Mouse (Mus musculus): ENCODE measurements around the gene Hbq1a. TPM values are rescaled to one million over a fixed set of nuclear protein-coding genes. Genes with fewer than 3 reads are reported as not detected.
"Not testable (repeated sequence)": the region's sequence is repeated elsewhere in the genome, so short reads cannot be mapped to it uniquely, and the experiment has no call there.

Hbq1a gene
- total and polyA plus RNA-seq, 3 experiments: 0.29 to 0.46 TPM; not detected in 1

DNA sequence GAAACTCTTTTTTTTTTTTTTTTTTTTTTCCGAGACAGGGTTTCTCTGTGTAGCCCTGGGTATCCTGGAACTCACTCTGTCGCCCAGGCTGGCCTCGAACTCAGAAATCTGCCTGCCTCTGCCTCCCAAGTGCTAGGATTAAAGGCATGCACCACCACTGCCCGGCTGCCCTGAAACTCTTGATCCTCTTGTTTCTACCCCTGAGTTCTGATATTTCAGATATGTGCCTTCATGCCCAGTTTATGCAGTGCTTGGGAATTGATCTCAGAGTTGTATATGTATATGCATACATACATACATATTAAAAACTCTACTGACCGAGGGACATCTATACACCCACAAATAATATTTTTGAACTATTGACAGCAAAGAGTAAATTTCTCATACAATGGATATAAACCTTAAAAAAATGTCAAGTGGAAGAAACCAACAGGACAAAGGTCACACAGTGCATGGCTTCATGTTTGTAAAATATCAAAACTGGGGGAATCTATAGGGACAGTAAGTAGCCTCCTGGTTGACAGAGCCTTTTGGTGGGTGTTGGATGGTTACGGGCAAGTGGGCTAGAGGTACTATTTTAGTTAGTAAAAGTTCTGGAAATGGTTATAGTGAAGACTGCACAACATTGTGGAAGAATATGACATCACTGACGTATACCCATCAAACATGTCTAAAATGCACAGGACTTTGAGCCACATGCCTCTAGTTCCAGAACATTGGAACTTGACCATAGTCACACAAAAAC, 14.7 kb upstream of the Hbq1a start:
- no peak overlapping the region for H3K9ac ChIP-seq (ENCODE audit: control insufficient read depth, low read depth, low read length, poor library complexity, severe bottlenecking)
- TF ChIP-seq TAL1 (IDR thresholded peaks at IDR 0.05; ENCODE audit: low read length): no peak
- TF ChIP-seq SMC3 (IDR thresholded peaks at IDR 0.05; ENCODE audit: low read depth, low read length): no peak
- TF ChIP-seq ZNF384 (IDR thresholded peaks at IDR 0.05; ENCODE audit: low read depth, low read length): no peak
- no peak for TF ChIP-seq NELFE (IDR thresholded peaks at IDR 0.05; ENCODE audit: low read depth, low read length)
- no peak for TF ChIP-seq TCF12 (IDR thresholded peaks at IDR 0.05; ENCODE audit: low read depth, low read length)
- TF ChIP-seq POLR2AphosphoS2 (IDR thresholded peaks at IDR 0.05; ENCODE audit: low read length): no peak
- no peak for TF ChIP-seq CHD2 (IDR thresholded peaks at IDR 0.05; ENCODE audit: low read length)
- H3K4me3 ChIP-seq (ENCODE audit: control insufficient read depth in 1 of 2, insufficient read depth in 1 of 2, low read depth in 2 of 2, low read length in 2 of 2): no peak overlapping the region
- no peaks in the 10 kb centered on the region for H3K9me3 ChIP-seq (replicated peaks; ENCODE audit: insufficient read depth, low read length)
- no peaks in the 10 kb centered on the region for H3K79me2 ChIP-seq (ENCODE audit: control insufficient read depth, insufficient read depth, low read length, poor library complexity)
- H3K27me3 ChIP-seq (ENCODE audit: control insufficient read depth in 1 of 2, insufficient read depth in 2 of 2, low read length in 2 of 2): no peaks in the 10 kb centered on the region
- peaks cover 5 to 16% of the 10 kb centered on the region in 2 experiments; a peak in 3 of 4 replicates for H3K4me1 ChIP-seq (ENCODE audit: control insufficient read depth in 1 of 2, insufficient read depth in 2 of 2, low read length in 2 of 2)
- peaks cover 0 to 5% of the 10 kb centered on the region in 2 experiments; a peak in 2 of 4 replicates for H3K36me3 ChIP-seq (ENCODE audit: control insufficient read depth in 1 of 2, insufficient read depth in 2 of 2, low read length in 2 of 2)
- no peak overlapping the region for H3K27ac ChIP-seq (ENCODE audit: control insufficient read depth, low read depth, low read length)
- DNase-seq (ENCODE audit: low read depth, low spot score): no peak

DNA sequence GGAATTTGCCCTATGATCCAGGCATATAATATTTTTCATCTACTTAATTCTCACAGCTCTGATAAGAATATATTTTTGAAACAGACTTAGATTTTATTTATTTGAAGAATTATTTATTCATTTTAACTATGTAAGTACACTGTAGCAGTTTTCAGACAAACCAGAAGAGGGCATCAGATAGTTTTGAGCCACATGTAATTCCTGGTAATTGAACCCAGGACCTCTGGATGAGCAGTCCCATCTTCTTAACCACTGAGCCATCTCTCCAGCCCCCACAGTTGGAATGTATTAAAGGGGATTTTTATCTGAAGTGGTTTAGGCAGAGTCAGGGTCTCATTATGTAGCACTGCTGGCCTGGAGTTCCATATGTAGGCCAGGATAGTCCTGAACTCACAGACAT, 14.0 kb upstream of the Hbq1a start:
- H3K4me1 ChIP-seq (ENCODE audit: control insufficient read depth in 1 of 2, insufficient read depth in 2 of 2, low read length in 2 of 2): peaks cover 5 to 13% of the 10 kb centered on the region in 2 experiments; a peak in 3 of 4 replicates
- not testable (repeated sequence) for H3K27me3 ChIP-seq (ENCODE audit: control insufficient read depth in 1 of 2, insufficient read depth in 2 of 2, low read length in 2 of 2); H3K4me3 ChIP-seq (ENCODE audit: control insufficient read depth in 1 of 2, insufficient read depth in 1 of 2, low read depth in 2 of 2, low read length in 2 of 2); H3K9ac ChIP-seq (ENCODE audit: control insufficient read depth, low read depth, low read length, poor library complexity, severe bottlenecking); H3K79me2 ChIP-seq (ENCODE audit: control insufficient read depth, insufficient read depth, low read length, poor library complexity); H3K9me3 ChIP-seq (replicated peaks; ENCODE audit: insufficient read depth, low read length); H3K27ac ChIP-seq (ENCODE audit: control insufficient read depth, low read depth, low read length); H3K36me3 ChIP-seq (ENCODE audit: control insufficient read depth in 1 of 2, insufficient read depth in 2 of 2, low read length in 2 of 2); DNase-seq (ENCODE audit: low read depth, low spot score)
- TF ChIP-seq CTCF (IDR thresholded peaks at IDR 0.05 in 2 of 3, conservative IDR thresholded peaks at IDR 0.05 in 1 of 3; ENCODE audit: control insufficient read depth in 1 of 3, insufficient read depth in 1 of 3, low read depth in 2 of 3, low read length in 3 of 3, poor library complexity in 1 of 3, severe bottlenecking in 1 of 3): peak in 2 of 3 experiments; percentile 9 to 21; a peak in 1 of 6 replicates

DNA sequence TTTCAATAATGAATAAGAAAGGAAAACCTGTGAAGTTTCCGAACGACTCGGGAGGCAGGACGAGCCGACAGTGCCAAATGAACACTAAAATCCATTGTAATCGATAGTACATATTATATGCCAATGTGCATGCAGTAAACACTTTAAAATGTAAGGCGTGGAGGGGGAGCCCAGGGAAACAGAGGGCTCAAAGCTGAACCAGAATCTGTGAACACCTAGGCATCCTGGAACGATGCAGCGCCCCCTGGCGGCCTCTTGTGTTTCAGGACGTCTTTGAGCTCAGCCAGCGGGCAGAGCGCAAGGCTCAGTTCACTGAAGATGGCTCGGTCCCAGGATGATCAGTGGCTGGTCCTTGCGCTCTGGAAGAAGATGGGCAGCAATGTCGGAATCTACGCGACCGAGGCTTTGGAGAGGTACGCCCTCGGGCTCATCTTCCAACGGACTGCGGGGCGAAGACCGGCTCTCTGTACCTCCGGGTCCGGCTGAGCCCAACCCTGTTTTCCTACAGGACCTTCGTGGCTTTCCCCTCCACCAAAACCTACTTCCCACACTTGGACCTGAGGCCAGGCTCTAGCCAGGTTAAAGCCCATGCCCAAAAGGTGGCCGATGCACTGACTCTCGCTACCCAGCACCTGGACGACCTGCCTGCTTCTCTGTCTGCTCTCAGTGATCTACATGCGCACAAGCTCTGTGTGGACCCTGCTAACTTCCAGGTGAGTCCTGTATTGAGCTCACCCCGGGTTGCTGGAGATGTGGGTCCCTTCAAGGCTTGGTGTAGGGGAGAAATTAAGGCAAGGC, 13.0 kb upstream of the Hbq1a start, which contains the start of gene Hbq1b:
Gene Hbq1b (plus strand): TSS at position 271 of the 798 bp plus-strand sequence.
- DNase-seq (ENCODE audit: low read depth, low spot score): peak; percentile 85
- not testable (repeated sequence) for H3K27ac ChIP-seq (ENCODE audit: control insufficient read depth, low read depth, low read length); H3K36me3 ChIP-seq (ENCODE audit: control insufficient read depth in 1 of 2, insufficient read depth in 2 of 2, low read length in 2 of 2); H3K79me2 ChIP-seq (ENCODE audit: control insufficient read depth, insufficient read depth, low read length, poor library complexity); H3K4me1 ChIP-seq (ENCODE audit: control insufficient read depth in 1 of 2, insufficient read depth in 2 of 2, low read length in 2 of 2); H3K9me3 ChIP-seq (replicated peaks; ENCODE audit: insufficient read depth, low read length); H3K27me3 ChIP-seq (ENCODE audit: control insufficient read depth in 1 of 2, insufficient read depth in 2 of 2, low read length in 2 of 2)
- TF ChIP-seq RAD21 (IDR thresholded peaks at IDR 0.05; ENCODE audit: low read depth, low read length) (peak; percentile 51), POLR2AphosphoS5 (IDR thresholded peaks at IDR 0.05; ENCODE audit: borderline replicate concordance, low read depth, low read length) (peak; percentile 19; the same call in 1 of the 2 replicates), ZC3H11A (IDR thresholded peaks at IDR 0.05; ENCODE audit: low read depth, low read length) (peak; percentile 53), ZNF384 (IDR thresholded peaks at IDR 0.05; ENCODE audit: low read depth, low read length) (peak; percentile 47; the same call in 1 of the 2 replicates), SIN3A (IDR thresholded peaks at IDR 0.05; ENCODE audit: low read length) (0 out of 2 replicates have a peak, but pooled peaks have one; percentile 27), CTCF (IDR thresholded peaks at IDR 0.05 in 2 of 3, conservative IDR thresholded peaks at IDR 0.05 in 1 of 3; ENCODE audit: control insufficient read depth in 1 of 3, insufficient read depth in 1 of 3, low read depth in 2 of 3, low read length in 3 of 3, poor library complexity in 1 of 3, severe bottlenecking in 1 of 3) (peak; percentile 66 to 73 (median 66)), SMC3 (IDR thresholded peaks at IDR 0.05; ENCODE audit: low read depth, low read length) (peak; percentile 70)
- Histone ChIP-seq H3K4me3 (ENCODE audit: control insufficient read depth in 1 of 2, insufficient read depth in 1 of 2, low read depth in 2 of 2, low read length in 2 of 2) (peak within 1 kb of the TSS; percentile 55 to 65), H3K9ac (ENCODE audit: control insufficient read depth, low read depth, low read length, poor library complexity, severe bottlenecking) (peak within 1 kb of the TSS; percentile 51)

Measured in MEL (cell line).